Mouse (Mus musculus): Measurements from ENCODE around the gene Nfe2l2.

- no peak for TF ChIP-seq CTCF (IDR thresholded peaks at IDR 0.05; ENCODE audit: extremely low read depth, insufficient read depth, low read length)
- TF ChIP-seq POLR2A (IDR thresholded peaks at IDR 0.05; ENCODE audit: extremely low read depth, insufficient read depth, low read length) = no peak
These were observed 61.5 kb downstream of the Nfe2l2 start for GRCm38 (mm10) chr2:75642795-75643550.
